Mouse (Mus musculus): ENCODE results near the gene Hcn1. TPM values are rescaled to one million over a fixed set of nuclear protein-coding genes. Genes with fewer than 3 reads are reported as not detected.

The Hcn1 gene
- total and polyA plus RNA-seq, 2 experiments from 2014 or later = 1.1 to 5.2 TPM

DNA sequence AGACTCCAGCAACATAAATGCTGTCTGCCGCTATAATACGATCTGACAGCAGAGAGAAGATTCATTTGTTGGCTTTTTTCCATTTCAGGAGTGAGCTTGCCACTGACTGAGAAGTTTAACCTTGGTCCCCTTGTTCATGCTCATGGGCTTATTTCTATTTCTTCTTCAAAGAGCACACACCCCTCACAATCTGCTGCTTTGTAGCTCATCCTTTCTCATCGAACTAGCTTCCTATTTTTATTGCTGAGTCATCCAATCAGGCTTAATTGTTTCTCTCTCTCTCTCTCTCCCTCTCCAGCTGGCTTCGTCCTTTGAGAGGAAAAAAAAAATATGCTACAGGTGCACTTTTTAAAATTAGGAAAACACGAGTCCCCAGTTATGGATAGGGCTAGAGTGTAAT is 74.3 kb downstream of the Hcn1 start:
- WGBS = 78% methylated on average over 5 of the region's 5 CpGs
- DNase-seq (ENCODE audit: low spot score) (peak; percentile 1), ATAC-seq (ENCODE audit: low FRiP score) (no peak)
- Histone ChIP-seq H3K4me2 (ENCODE audit: low read depth, low read length, poor library complexity, severe bottlenecking) (no peak overlapping the region), H3K4me3 (ENCODE audit: low read depth, low read length) (no peak overlapping the region), H3K9ac (replicated peaks; ENCODE audit: low read length, poor library complexity, severe bottlenecking) (no peak overlapping the region), H3K27me3 (ENCODE audit: insufficient read depth, low read length) (no peaks in the 10 kb centered on the region), H3K36me3 (ENCODE audit: insufficient read depth, low read length) (no peaks in the 10 kb centered on the region), H3K9me3 (ENCODE audit: low read length) (no peaks in the 10 kb centered on the region), H3K27ac (ENCODE audit: low read depth, low read length) (no peak overlapping the region), H3K4me1 (ENCODE audit: insufficient read depth, low read length) (no peaks in the 10 kb centered on the region)
- TF ChIP-seq CTCF (IDR thresholded peaks at IDR 0.05) = no peak

DNA sequence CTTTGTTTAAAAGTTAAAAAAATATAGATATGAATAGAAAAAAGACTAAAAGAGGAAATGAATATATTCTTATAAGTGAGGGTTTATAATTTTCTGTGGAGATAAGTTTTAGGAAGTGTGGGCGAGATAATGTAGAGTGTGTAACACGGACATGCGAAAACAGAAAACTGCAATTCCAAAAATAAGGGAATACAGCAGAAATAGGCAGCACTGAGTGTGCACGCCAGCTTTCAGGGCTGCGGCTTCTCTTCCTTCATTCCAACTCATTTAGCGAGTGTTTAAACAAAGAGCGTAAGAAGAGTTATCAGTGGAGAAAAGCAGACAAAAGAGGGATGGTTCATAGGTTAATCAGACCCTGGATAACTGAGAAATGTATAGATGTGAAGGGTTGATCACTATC is 85.5 kb downstream of the Hcn1 start:
- no peak for DNase-seq (ENCODE audit: low spot score)
- WGBS = 94% methylated on average over 7 of the region's 7 CpGs
- Histone ChIP-seq H3K4me2 (ENCODE audit: low read depth, low read length, poor library complexity, severe bottlenecking) (no peak overlapping the region), H3K27ac (ENCODE audit: low read depth, low read length) (no peak overlapping the region), H3K9ac (replicated peaks; ENCODE audit: low read length, poor library complexity, severe bottlenecking) (no peak overlapping the region), H3K9me3 (ENCODE audit: low read length) (no peaks in the 10 kb centered on the region), H3K4me1 (ENCODE audit: insufficient read depth, low read length) (no peaks in the 10 kb centered on the region), H3K36me3 (ENCODE audit: insufficient read depth, low read length) (no peaks in the 10 kb centered on the region), H3K4me3 (ENCODE audit: low read depth, low read length) (no peak overlapping the region), H3K27me3 (ENCODE audit: insufficient read depth, low read length) (no peaks in the 10 kb centered on the region)
- TF ChIP-seq CTCF (IDR thresholded peaks at IDR 0.05) = no peak
- ATAC-seq (ENCODE audit: low FRiP score) = no peak

DNA sequence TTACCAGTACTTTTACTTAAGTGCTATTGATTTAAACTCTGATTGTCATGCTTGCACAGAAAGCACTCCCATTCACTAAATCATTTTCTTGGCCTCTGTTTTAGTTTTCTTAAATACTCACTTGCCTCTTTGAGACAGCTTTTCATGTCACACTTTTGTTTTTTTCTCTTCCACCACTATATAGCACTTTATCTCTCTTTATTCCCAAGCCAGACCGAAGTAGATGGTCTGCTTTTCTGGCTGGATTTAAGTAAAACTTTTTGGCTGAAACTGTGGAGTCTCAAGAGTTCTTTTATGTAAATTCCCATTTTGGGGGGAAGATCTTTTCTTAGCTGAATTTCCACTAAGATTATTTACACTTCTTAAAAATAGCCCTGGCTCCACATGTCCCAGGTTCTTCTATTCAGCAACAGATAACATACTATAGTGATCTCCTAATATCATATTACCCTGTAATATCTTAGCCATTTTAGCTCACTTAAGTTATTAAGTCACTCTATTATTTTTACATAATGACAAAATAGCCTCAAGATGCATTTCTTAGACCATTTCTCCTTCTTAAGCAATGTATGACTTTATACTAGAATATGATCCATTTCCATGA is 92.7 kb downstream of the Hcn1 start:
- H3K27me3 ChIP-seq (ENCODE audit: insufficient read depth, low read length) = no peaks in the 10 kb centered on the region
- H3K4me1 ChIP-seq (ENCODE audit: insufficient read depth, low read length) = no peaks in the 10 kb centered on the region
- no peak overlapping the region for H3K4me2 ChIP-seq (ENCODE audit: low read depth, low read length, poor library complexity, severe bottlenecking)
- no peak for DNase-seq (ENCODE audit: low spot score)
- TF ChIP-seq CTCF (IDR thresholded peaks at IDR 0.05) = no peak
- H3K36me3 ChIP-seq (ENCODE audit: insufficient read depth, low read length) = no peaks in the 10 kb centered on the region
- no peak overlapping the region for H3K27ac ChIP-seq (ENCODE audit: low read depth, low read length)
- no peaks in the 10 kb centered on the region for H3K9me3 ChIP-seq (ENCODE audit: low read length)
- ATAC-seq (ENCODE audit: low FRiP score) = no peak
- H3K9ac ChIP-seq (replicated peaks; ENCODE audit: low read length, poor library complexity, severe bottlenecking) = no peak overlapping the region
- H3K4me3 ChIP-seq (ENCODE audit: low read depth, low read length) = no peak overlapping the region
- 79% methylated on average over 1 of the region's 1 CpGs for WGBS

DNA sequence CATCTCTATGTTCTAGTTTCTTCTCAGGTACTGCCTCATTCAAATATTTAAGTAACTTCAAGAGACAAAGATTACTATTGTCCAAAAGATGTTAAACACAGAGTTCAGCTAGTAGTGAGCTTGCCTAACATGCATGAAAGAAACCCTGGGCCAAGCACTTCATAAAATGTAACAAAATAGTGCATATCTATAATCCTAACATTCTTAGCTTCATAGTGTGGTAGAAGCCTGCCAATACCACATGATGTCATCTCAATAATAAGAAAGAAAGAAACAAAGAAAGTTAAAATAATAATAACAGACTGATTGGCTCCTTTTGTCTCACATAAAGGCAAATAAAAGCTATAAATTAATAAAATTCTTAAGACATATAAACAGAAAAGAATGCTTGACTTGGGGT is 103.5 kb downstream of the Hcn1 start:
- Histone ChIP-seq H3K4me2 (ENCODE audit: low read depth, low read length, poor library complexity, severe bottlenecking) (no peak overlapping the region), H3K4me1 (ENCODE audit: insufficient read depth, low read length) (no peaks in the 10 kb centered on the region), H3K27ac (ENCODE audit: low read depth, low read length) (no peak overlapping the region), H3K4me3 (ENCODE audit: low read depth, low read length) (no peak overlapping the region), H3K36me3 (ENCODE audit: insufficient read depth, low read length) (no peaks in the 10 kb centered on the region), H3K27me3 (ENCODE audit: insufficient read depth, low read length) (no peaks in the 10 kb centered on the region), H3K9ac (replicated peaks; ENCODE audit: low read length, poor library complexity, severe bottlenecking) (no peak overlapping the region), H3K9me3 (ENCODE audit: low read length) (no peaks in the 10 kb centered on the region)
- DNase-seq (ENCODE audit: low spot score) (no peak), ATAC-seq (ENCODE audit: low FRiP score) (no peak)
- TF ChIP-seq CTCF (IDR thresholded peaks at IDR 0.05) = no peak

DNA sequence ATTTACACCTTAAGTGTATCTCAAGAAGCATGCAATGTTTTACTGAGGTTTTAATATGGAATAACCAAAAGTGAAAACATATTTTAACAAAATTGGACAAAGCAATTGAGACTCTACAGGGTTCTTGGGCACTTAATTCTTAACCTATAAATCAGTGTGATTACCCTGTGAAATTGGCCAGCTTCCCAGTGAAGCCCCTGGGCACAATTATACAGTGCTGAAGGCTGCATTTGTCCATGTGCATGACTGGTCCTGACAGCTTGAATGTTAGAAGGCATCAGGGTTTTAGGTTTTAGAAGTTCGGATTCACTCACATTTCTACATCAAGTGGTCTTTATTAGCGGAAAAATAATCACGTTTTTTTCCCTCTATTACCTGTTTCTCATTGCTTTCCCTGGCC is 103.9 kb downstream of the Hcn1 start:
- 71% methylated on average over 3 of the region's 3 CpGs for WGBS
- H3K4me2 ChIP-seq (ENCODE audit: low read depth, low read length, poor library complexity, severe bottlenecking) = no peak overlapping the region
- no peaks in the 10 kb centered on the region for H3K27me3 ChIP-seq (ENCODE audit: insufficient read depth, low read length)
- ATAC-seq (ENCODE audit: low FRiP score) = no peak
- H3K4me3 ChIP-seq (ENCODE audit: low read depth, low read length) = no peak overlapping the region
- DNase-seq (ENCODE audit: low spot score) = peak; percentile 70
- H3K9ac ChIP-seq (replicated peaks; ENCODE audit: low read length, poor library complexity, severe bottlenecking) = no peak overlapping the region
- no peak overlapping the region for H3K27ac ChIP-seq (ENCODE audit: low read depth, low read length)
- H3K9me3 ChIP-seq (ENCODE audit: low read length) = no peaks in the 10 kb centered on the region
- H3K4me1 ChIP-seq (ENCODE audit: insufficient read depth, low read length) = no peaks in the 10 kb centered on the region
- no peaks in the 10 kb centered on the region for H3K36me3 ChIP-seq (ENCODE audit: insufficient read depth, low read length)
- no peak for TF ChIP-seq CTCF (IDR thresholded peaks at IDR 0.05)

DNA sequence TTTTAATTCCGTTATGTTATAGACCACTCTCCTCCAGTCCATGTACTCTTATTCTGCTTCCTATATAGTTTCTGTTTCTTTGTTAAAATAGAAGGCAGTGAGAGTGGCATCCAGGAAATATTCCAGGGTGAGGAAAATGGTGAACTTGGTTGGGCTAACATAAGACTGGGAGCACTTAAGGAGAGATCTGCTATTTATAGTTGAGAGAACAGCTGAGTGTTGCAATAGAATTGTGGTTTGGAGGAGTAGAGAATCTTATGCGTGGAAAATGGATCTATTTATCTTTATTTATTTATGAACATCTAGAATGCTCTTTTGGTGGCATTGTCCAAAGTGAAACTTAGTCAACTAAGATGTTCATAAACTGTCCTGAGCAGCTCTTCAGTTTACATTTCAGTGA is 104.4 kb downstream of the Hcn1 start:
- TF ChIP-seq CTCF (IDR thresholded peaks at IDR 0.05) = no peak
- Histone ChIP-seq H3K4me1 (ENCODE audit: insufficient read depth, low read length) (no peaks in the 10 kb centered on the region), H3K27me3 (ENCODE audit: insufficient read depth, low read length) (no peaks in the 10 kb centered on the region), H3K4me2 (ENCODE audit: low read depth, low read length, poor library complexity, severe bottlenecking) (no peak overlapping the region), H3K9ac (replicated peaks; ENCODE audit: low read length, poor library complexity, severe bottlenecking) (no peak overlapping the region), H3K9me3 (ENCODE audit: low read length) (no peaks in the 10 kb centered on the region), H3K36me3 (ENCODE audit: insufficient read depth, low read length) (no peaks in the 10 kb centered on the region), H3K4me3 (ENCODE audit: low read depth, low read length) (no peak overlapping the region), H3K27ac (ENCODE audit: low read depth, low read length) (no peak overlapping the region)
- no peak for ATAC-seq (ENCODE audit: low FRiP score)
- DNase-seq (ENCODE audit: low spot score) = no peak
- WGBS = 82% methylated on average over 2 of the region's 2 CpGs

Measured in midbrain, postnatal 0 days (tissue).